Mouse (Mus musculus) hindbrain, embryonic 16.5 days (tissue): ENCODE measurements around the gene Bco2. TPM values are rescaled to one million over a fixed set of nuclear protein-coding genes. Genes with fewer than 3 reads are reported as not detected.
A peak's percentile ranks its signal among the peaks of the same experiment; 100 is the strongest.

Experiments used
- ATAC-seq: fragments of 200-750 bp; cut with Nextera tagmentation; 2 replicates; pipeline ENCODE4 v1.8.0; 2017; ENCODE audit warnings: moderate TSS enrichment, moderate library complexity
- H3K27ac ChIP-seq: fragments of 300-500 bp; sonication (generic); 2 replicates; pipeline ENCODE4 v1.5.1; 2014; ENCODE audit warnings: low read depth, mild to moderate bottlenecking, control low read depth, low read length, moderate library complexity
- H3K27me3 ChIP-seq: fragments of 300-500 bp; sonication (generic); replicated peaks from 2 replicates; pipeline ENCODE4 v1.6.1; 2014; ENCODE audit warnings: low read length; ENCODE audit not compliant: control insufficient read depth, insufficient read depth
- H3K36me3 ChIP-seq: fragments of 300-500 bp; sonication (generic); 2 replicates; pipeline ENCODE4 v1.6.1; 2014; ENCODE audit warnings: mild to moderate bottlenecking, low read length, moderate library complexity, mixed read lengths; ENCODE audit not compliant: control insufficient read depth, insufficient read depth
- H3K4me1 ChIP-seq: fragments of 300-500 bp; sonication (generic); 2 replicates; pipeline ENCODE4 v1.6.1; 2014; ENCODE audit warnings: low read depth, low read length; ENCODE audit not compliant: control insufficient read depth, insufficient read depth
- H3K4me2 ChIP-seq: fragments of 300-500 bp; sonication (generic); 2 replicates; pipeline ENCODE4 v1.6.1; 2014; ENCODE audit warnings: mild to moderate bottlenecking, low read length, control low read depth, moderate library complexity
- H3K4me3 ChIP-seq: fragments of 300-500 bp; sonication (generic); 2 replicates; pipeline ENCODE4 v1.5.1; 2014; ENCODE audit warnings: mild to moderate bottlenecking, low read length, control low read depth, moderate library complexity
- H3K9ac ChIP-seq: fragments of 300-500 bp; sonication (generic); 2 replicates; pipeline ENCODE4 v1.6.1; 2014; ENCODE audit warnings: low read depth, mild to moderate bottlenecking, control low read depth, low read length, moderate library complexity
- H3K9me3 ChIP-seq: fragments of 300-500 bp; sonication (generic); 2 replicates; pipeline ENCODE4 v1.6.1; 2014; ENCODE audit warnings: mild to moderate bottlenecking, low read length, moderate library complexity; ENCODE audit not compliant: control insufficient read depth
- WGBS: fragments of 180-500 bp; shearing (Covaris S2); extraction: QIAGEN DNeasy Blood & Tissue Kit; methylation state at CpG from one replicate; pipeline ENCODE4 v1.1.7; 2014; 5-methylcytosine and 5-hydroxymethylcytosine counted together
- polyA plus RNA-seq: library from polyadenylated mRNA; unstranded; fragments of >200 nt; fragmentation: Nextera tagmentation; extraction: Ambion mirVana; gene quantifications from 2 replicates; pipeline ENCODE4 v1.2.1, GENCODE M21; 2015

Bco2 gene
- polyA plus RNA-seq, 1 experiment from 2014 or later, result 0.64 TPM

GRCm38 (mm10) chr9:50496546-50496945 lies 58.4 kb downstream of the Bco2 start:
- H3K4me3 ChIP-seq, result no peak overlapping the region
- no peaks in the 10 kb centered on the region for H3K9me3 ChIP-seq
- H3K27ac ChIP-seq, result no peak overlapping the region
- H3K36me3 ChIP-seq, result no peaks in the 10 kb centered on the region
- WGBS, result 28% methylated on average over 6 of the region's 6 CpGs
- peaks cover 3% of the 10 kb centered on the region for H3K4me1 ChIP-seq
- H3K9ac ChIP-seq, result no peak overlapping the region
- ATAC-seq, result no peak
- H3K27me3 ChIP-seq, result no peaks in the 10 kb centered on the region; the same call in 1 of the 2 replicates
- no peak overlapping the region for H3K4me2 ChIP-seq

GRCm38 (mm10) chr9:50496151-50496505 lies 58.9 kb downstream of the Bco2 start:
- no peak overlapping the region for H3K9ac ChIP-seq
- H3K27ac ChIP-seq, result no peak overlapping the region
- no peaks in the 10 kb centered on the region; the same call in 1 of the 2 replicates for H3K27me3 ChIP-seq
- ATAC-seq, result no peak
- H3K36me3 ChIP-seq, result no peaks in the 10 kb centered on the region
- no peaks in the 10 kb centered on the region for H3K9me3 ChIP-seq
- WGBS, result 24% methylated on average over 6 of the region's 6 CpGs
- peaks cover 3% of the 10 kb centered on the region for H3K4me1 ChIP-seq
- H3K4me3 ChIP-seq, result no peak overlapping the region
- no peak overlapping the region for H3K4me2 ChIP-seq

- Histone ChIP-seq H3K27me3 (no peaks in the 10 kb centered on the region; the same call in 1 of the 2 replicates), H3K4me2 (no peak overlapping the region), H3K4me1 (peaks cover 3% of the 10 kb centered on the region), H3K27ac (no peak overlapping the region), H3K9ac (no peak overlapping the region), H3K4me3 (no peak overlapping the region), H3K9me3 (no peaks in the 10 kb centered on the region), H3K36me3 (no peaks in the 10 kb centered on the region)
- ATAC-seq, result no peak
- 71% methylated on average over 10 of the region's 10 CpGs for WGBS
These were observed 59.4 kb downstream of the Bco2 start for GRCm38 (mm10) chr9:50495405-50496150.

- H3K4me2 ChIP-seq, result no peak within 1 kb of the TSS
- H3K36me3 ChIP-seq, result no peaks in the 10 kb centered on the region
- peaks cover 3% of the 10 kb centered on the region for H3K4me1 ChIP-seq
- no peak for ATAC-seq
- H3K9me3 ChIP-seq, result no peaks in the 10 kb centered on the region
- no peaks in the 10 kb centered on the region; the same call in 1 of the 2 replicates for H3K27me3 ChIP-seq
- no peak within 1 kb of the TSS for H3K4me3 ChIP-seq
- H3K27ac ChIP-seq, result no peak within 1 kb of the TSS
- WGBS, result 88% methylated on average over 6 of the region's 6 CpGs
- H3K9ac ChIP-seq, result no peak within 1 kb of the TSS
These were observed 60.7 kb downstream of the Bco2 start, which contains the start of gene Plet1 for GRCm38 (mm10) chr9:50494311-50494710. TSS of gene Plet1 (plus strand) at chr9:50494525.

- no peak overlapping the region for H3K4me3 ChIP-seq
- no peaks in the 10 kb centered on the region for H3K9me3 ChIP-seq
- no peaks in the 10 kb centered on the region; the same call in 1 of the 2 replicates for H3K27me3 ChIP-seq
- H3K36me3 ChIP-seq, result no peaks in the 10 kb centered on the region
- no peak overlapping the region for H3K9ac ChIP-seq
- 75% methylated on average over 2 of the region's 2 CpGs for WGBS
- H3K4me1 ChIP-seq, result peaks cover 3% of the 10 kb centered on the region
- no peak overlapping the region for H3K27ac ChIP-seq
- no peak for ATAC-seq
- H3K4me2 ChIP-seq, result no peak overlapping the region
These were observed 61.2 kb downstream of the Bco2 start for GRCm38 (mm10) chr9:50493777-50494176.

GRCm38 (mm10) chr9:50491531-50492045 lies 63.4 kb downstream of the Bco2 start:
- Histone ChIP-seq H3K4me1 (peaks cover 3% of the 10 kb centered on the region), H3K27me3 (no peaks in the 10 kb centered on the region), H3K4me2 (no peak overlapping the region), H3K4me3 (no peak overlapping the region), H3K9me3 (no peaks in the 10 kb centered on the region), H3K27ac (no peak overlapping the region), H3K9ac (no peak overlapping the region), H3K36me3 (no peaks in the 10 kb centered on the region)
- WGBS, result 77% methylated on average over 2 of the region's 2 CpGs
- no peak for ATAC-seq

GRCm38 (mm10) chr9:50490836-50491235 lies 64.1 kb downstream of the Bco2 start:
- no peak for ATAC-seq
- no peak overlapping the region for H3K27ac ChIP-seq
- no peak overlapping the region for H3K4me3 ChIP-seq
- H3K9me3 ChIP-seq, result no peaks in the 10 kb centered on the region
- no peak overlapping the region for H3K4me2 ChIP-seq
- H3K27me3 ChIP-seq, result no peaks in the 10 kb centered on the region
- H3K4me1 ChIP-seq, result no peaks in the 10 kb centered on the region; the same call in 1 of the 2 replicates
- H3K36me3 ChIP-seq, result no peaks in the 10 kb centered on the region
- H3K9ac ChIP-seq, result no peak overlapping the region

GRCm38 (mm10) chr9:50485521-50485920 lies 69.5 kb downstream of the Bco2 start:
- H3K4me3 ChIP-seq, result no peak overlapping the region
- H3K9me3 ChIP-seq, result no peaks in the 10 kb centered on the region
- no peak overlapping the region for H3K9ac ChIP-seq
- no peaks in the 10 kb centered on the region for H3K36me3 ChIP-seq
- no peaks in the 10 kb centered on the region for H3K27me3 ChIP-seq
- H3K4me1 ChIP-seq, result peaks cover 3% of the 10 kb centered on the region; the same call in 1 of the 2 replicates
- ATAC-seq, result 0 out of 2 replicates have a peak, but pooled peaks have one; percentile 54
- H3K27ac ChIP-seq, result no peak overlapping the region
- 4% methylated on average over 10 of the region's 10 CpGs for WGBS
- H3K4me2 ChIP-seq, result peak overlapping the region; percentile 34
